26 mouse cellular contexts compared by ENCODE assay signal in the genomic region with DNA sequence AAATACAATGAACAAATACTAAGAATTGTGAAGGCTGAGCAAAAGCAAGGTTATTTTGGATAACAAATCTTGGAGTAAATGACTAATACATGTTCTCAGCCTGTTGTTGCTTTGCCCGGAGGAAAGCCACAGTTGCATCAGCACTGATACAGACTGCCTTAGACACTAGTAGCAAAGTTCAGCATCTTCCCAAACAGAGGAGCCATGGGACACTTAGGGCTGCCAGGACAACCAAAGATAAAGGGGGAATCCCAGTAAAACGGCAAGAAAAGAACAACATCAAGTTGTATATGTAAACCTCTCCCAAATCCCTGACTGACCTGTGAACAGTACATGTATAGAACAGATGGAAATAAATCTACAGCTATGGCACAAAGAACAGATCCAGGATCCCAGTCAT. TPM values are rescaled to one million over a fixed set of nuclear protein-coding genes. Genes with fewer than 3 reads are reported as not detected.
"Had no signal": no experiment of that assay in that cellular context is flagged by ENCODE, and none has a peak within 500 bp of the region (broad histone marks: within the 10 kb centered on the region; RNA-seq: fewer than 3 reads in every experiment).

No protein-coding gene starts in this region.

- H3K9me3 ChIP-seq: hindbrain, embryonic 10.5 days; hindbrain, embryonic 12.5 days; intestine, embryonic 15.5 days; limb, embryonic 10.5 days; limb, embryonic 12.5 days; liver, embryonic 13.5 days; liver, embryonic 15.5 days had no signal

- H3K4me1 ChIP-seq: heart, embryonic 12.5 days; hindbrain, embryonic 10.5 days; hindbrain, embryonic 12.5 days; intestine, embryonic 15.5 days; limb, embryonic 10.5 days; limb, embryonic 12.5 days; liver, embryonic 13.5 days; liver, embryonic 15.5 days had no signal

- H3K27ac ChIP-seq: gastrocnemius, adult 2 months; hindbrain, embryonic 10.5 days; hindbrain, embryonic 12.5 days; hindbrain, embryonic 14.5 days; intestine, embryonic 15.5 days; layer of hippocampus, adult 2 months; left cerebral cortex, adult 2 months; limb, embryonic 10.5 days; limb, embryonic 12.5 days; liver, embryonic 13.5 days; liver, embryonic 15.5 days had no signal

- ATAC-seq: hindbrain, embryonic 16.5 days; inflammation-experienced regulatory T-cells, adult 6 months; intestine, embryonic 15.5 days; intestine, postnatal 0 days had no signal

- H3K36me3 ChIP-seq: heart, embryonic 12.5 days; hindbrain, embryonic 10.5 days; hindbrain, embryonic 12.5 days; intestine, embryonic 15.5 days; limb, embryonic 10.5 days; limb, embryonic 12.5 days; liver, embryonic 13.5 days; liver, embryonic 15.5 days had no signal

- H3K4me3 ChIP-seq: gastrocnemius, adult 2 months; heart, embryonic 12.5 days; hindbrain, embryonic 10.5 days; hindbrain, embryonic 12.5 days; intestine, embryonic 15.5 days; layer of hippocampus, adult 2 months; left cerebral cortex, adult 2 months; limb, embryonic 10.5 days; limb, embryonic 12.5 days; liver, embryonic 13.5 days; liver, embryonic 15.5 days had no signal

- H3K9ac ChIP-seq: heart, embryonic 12.5 days; hindbrain, embryonic 12.5 days; hindbrain, embryonic 14.5 days; intestine, embryonic 15.5 days; limb, embryonic 12.5 days; liver, embryonic 13.5 days; liver, embryonic 15.5 days had no signal

- H3K27me3 ChIP-seq: heart, embryonic 12.5 days; hindbrain, embryonic 12.5 days; intestine, embryonic 15.5 days; limb, embryonic 12.5 days; liver, embryonic 13.5 days; liver, embryonic 15.5 days had no signal

- H3K4me2 ChIP-seq: heart, embryonic 12.5 days; hindbrain, embryonic 12.5 days; hindbrain, embryonic 14.5 days; intestine, embryonic 15.5 days; limb, embryonic 12.5 days; liver, embryonic 11.5 days; liver, embryonic 13.5 days; liver, embryonic 15.5 days had no signal

- DNase-seq: gastrocnemius, adult 2 months; gastrocnemius, postnatal 10 days; gastrocnemius, postnatal 25 days; heart, postnatal 4 days; kidney, adult 18-20 months; kidney, adult 8-10 months; kidney, postnatal 10 days; kidney, postnatal 25 days; kidney, postnatal 4 days; liver; liver, embryonic 13.5 days had no signal

RNA-seq across cellular contexts. Expression of a gene that starts 13.1 kb away (rescaled TPM):
- total RNA-seq: granulocyte monocyte progenitor cell, adult 5-6 weeks had no signal
